Mouse (Mus musculus): ENCODE measurements around the gene Trim34b. TPM values are rescaled to one million over a fixed set of nuclear protein-coding genes. Genes with fewer than 3 reads are reported as not detected.
"Not testable (repeated sequence)": the region's sequence is repeated elsewhere in the genome, so short reads cannot be mapped to it uniquely, and the experiment has no call there.

Gene Trim34b
- polyA plus RNA-seq, 1 experiment: not detected

DNA sequence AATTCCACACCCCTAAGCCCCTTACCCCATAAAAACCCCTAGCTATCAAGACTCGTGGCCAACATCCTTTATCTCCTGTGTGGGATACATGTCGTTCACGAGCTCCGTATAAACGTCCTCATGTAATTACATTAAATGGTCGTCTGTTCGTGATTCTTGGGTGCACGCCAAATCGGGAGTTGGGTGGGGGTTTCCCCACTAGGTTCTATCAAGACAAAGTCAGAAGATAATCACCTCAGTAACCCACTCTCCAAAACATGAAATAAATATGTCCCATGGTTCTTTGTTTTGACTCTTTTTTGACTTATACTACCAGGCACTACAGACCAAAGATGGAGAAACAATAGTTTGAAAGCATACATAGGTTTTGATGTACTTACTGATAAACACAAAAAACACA lies 7.2 kb upstream of the Trim34b start:
- no peak for TF ChIP-seq MYOD1 (IDR thresholded peaks at IDR 0.05; ENCODE audit: control insufficient read depth, insufficient read length, low read depth)
- TF ChIP-seq CTCF (IDR thresholded peaks at IDR 0.05; ENCODE audit: control insufficient read depth, insufficient read depth, insufficient read length): no peak
- no peak for TF ChIP-seq MAX (IDR thresholded peaks at IDR 0.05)
- TF ChIP-seq MYOG (IDR thresholded peaks at IDR 0.05; ENCODE audit: control insufficient read depth, extremely low read depth, insufficient read length): no peak
- no peak for TF ChIP-seq FOSL1 (IDR thresholded peaks at IDR 0.05; ENCODE audit: insufficient read depth, low read length, poor library complexity, severe bottlenecking)
- no peak for TF ChIP-seq USF1 (IDR thresholded peaks at IDR 0.05; ENCODE audit: low read depth)
- H3K4me3 ChIP-seq (ENCODE audit: insufficient read depth, poor library complexity, severe bottlenecking): no peak overlapping the region
- H3K36me3 ChIP-seq (ENCODE audit: control insufficient read depth, insufficient read depth): no peaks in the 10 kb centered on the region
- no peaks in the 10 kb centered on the region for H3K79me3 ChIP-seq (ENCODE audit: low read depth)
- no peak overlapping the region for H3ac ChIP-seq (ENCODE audit: control insufficient read depth, insufficient read length, low read depth)
- H3K27me3 ChIP-seq (ENCODE audit: control insufficient read depth, insufficient read depth, insufficient read length): no peaks in the 10 kb centered on the region
- no peaks in the 10 kb centered on the region for H3K79me2 ChIP-seq (ENCODE audit: control insufficient read depth, insufficient read depth)

DNA sequence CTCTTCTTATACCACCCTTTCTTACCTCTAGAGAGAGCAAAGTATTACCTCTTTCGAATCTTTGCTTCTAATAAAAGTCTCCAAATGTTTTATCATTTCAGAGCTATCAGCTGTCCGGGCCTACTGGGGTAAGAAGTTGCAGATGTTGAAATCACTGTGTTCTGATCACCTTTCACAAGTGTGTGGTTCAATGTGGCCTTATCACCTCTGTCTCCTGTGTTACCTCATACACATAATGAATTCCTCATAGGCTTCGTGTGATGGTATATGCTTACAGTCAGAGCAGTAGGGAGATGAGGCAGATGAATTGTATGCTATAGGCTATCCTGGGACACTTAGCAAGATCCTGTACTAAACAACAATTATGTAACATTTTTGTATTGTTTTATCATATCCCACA lies 6.3 kb downstream of the Trim34b start:
- not testable (repeated sequence) for H3K79me3 ChIP-seq (ENCODE audit: low read depth); H3K79me2 ChIP-seq (ENCODE audit: control insufficient read depth, insufficient read depth); H3K27me3 ChIP-seq (ENCODE audit: control insufficient read depth, insufficient read depth, insufficient read length); H3K36me3 ChIP-seq (ENCODE audit: control insufficient read depth, insufficient read depth); H3K4me3 ChIP-seq (ENCODE audit: insufficient read depth, poor library complexity, severe bottlenecking); H3ac ChIP-seq (ENCODE audit: control insufficient read depth, insufficient read length, low read depth)

DNA sequence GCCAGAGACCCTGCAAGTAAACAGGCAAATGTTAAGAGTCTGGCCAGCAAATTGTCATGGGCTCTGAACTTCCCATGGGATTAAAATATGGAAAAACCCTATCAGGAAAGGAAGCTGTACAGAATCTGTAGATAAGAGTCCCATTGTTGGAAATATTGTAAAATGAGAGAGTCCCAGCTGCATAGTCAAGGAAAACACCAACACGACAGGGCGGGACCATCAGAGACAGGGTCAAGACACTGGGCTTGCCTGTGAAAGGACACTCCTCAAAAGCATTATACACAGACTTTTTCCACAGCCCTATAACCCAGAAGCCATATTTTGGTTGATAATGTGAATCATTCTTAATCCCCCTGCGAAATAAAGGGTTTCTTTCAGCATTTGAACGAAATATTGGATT lies 11.5 kb downstream of the Trim34b start:
- not testable (repeated sequence) for H3K36me3 ChIP-seq (ENCODE audit: control insufficient read depth, insufficient read depth); H3ac ChIP-seq (ENCODE audit: control insufficient read depth, insufficient read length, low read depth); H3K79me2 ChIP-seq (ENCODE audit: control insufficient read depth, insufficient read depth); H3K4me3 ChIP-seq (ENCODE audit: insufficient read depth, poor library complexity, severe bottlenecking); H3K27me3 ChIP-seq (ENCODE audit: control insufficient read depth, insufficient read depth, insufficient read length); H3K79me3 ChIP-seq (ENCODE audit: low read depth)

DNA sequence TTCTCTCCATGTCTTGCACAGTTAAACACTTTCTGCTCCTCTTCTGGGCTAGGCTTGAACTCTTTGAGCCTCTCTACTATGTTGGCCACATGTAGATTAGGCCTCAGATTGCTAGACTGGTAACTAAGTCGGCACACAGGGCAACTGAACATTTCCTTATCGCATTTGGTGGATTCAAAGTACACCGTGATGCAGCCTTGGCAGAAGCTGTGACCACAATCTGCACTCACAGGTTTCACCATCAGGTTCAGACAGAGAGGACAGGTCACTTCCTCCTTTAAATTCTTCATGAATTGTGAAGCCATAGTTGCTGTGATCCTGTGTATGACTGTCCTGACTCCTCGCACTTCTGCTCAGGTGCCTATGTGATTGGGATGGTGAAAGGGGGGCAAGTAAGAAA lies 18.8 kb downstream of the Trim34b start:
- H3K36me3 ChIP-seq (ENCODE audit: control insufficient read depth, insufficient read depth); H3K79me3 ChIP-seq (ENCODE audit: low read depth); H3K27me3 ChIP-seq (ENCODE audit: control insufficient read depth, insufficient read depth, insufficient read length); H3K79me2 ChIP-seq (ENCODE audit: control insufficient read depth, insufficient read depth); H3K4me3 ChIP-seq (ENCODE audit: insufficient read depth, poor library complexity, severe bottlenecking); H3ac ChIP-seq (ENCODE audit: control insufficient read depth, insufficient read length, low read depth): not testable (repeated sequence)

DNA sequence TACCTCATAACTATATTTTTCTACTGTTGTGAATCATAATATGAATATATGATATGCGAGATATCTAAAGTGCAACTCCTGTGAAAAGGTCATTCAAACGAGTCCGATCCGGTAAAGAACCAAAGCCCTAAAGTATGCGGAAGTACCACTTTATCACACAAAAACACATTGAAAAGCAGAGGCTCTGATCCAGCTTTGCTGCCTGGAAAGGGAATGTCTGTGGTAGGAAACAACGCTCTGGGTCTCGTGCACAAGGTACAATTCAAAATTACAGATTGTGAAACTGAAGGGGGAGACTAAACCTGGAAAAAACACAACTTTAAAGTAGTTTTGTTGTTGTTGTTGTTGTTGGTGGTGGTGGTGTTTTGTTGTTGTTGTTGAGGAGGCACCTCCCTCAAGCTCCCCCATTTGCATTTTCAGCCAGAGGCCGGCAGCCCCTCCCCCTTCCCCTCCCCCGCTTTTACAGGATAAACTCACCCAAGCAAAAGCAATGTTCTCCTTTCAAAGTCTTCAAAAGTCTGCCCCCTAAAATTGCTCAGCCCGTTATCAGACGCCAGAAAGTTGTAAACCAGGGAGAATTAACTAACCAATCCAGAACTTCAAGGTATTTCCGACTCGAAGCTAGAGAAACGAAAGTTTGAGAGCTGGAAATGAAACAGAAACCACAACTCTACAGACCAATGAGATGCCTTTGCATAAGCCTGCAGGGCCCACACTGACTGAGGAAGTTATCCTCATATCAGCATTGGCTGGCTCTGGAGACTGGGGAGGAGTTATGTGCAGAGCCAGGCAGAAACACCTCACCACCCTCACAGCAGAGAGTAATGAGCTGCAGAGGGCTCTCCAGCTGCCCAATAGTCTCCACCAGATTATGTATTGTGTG lies 23.7 kb downstream of the Trim34b start, which contains the start of gene Trim12c:
Gene Trim12c, minus strand, starts transcription at position 646 of the 883 bp plus-strand sequence.
- no peaks in the 10 kb centered on the region for H3K27me3 ChIP-seq (ENCODE audit: control insufficient read depth, insufficient read depth, insufficient read length)
- H3K79me2 ChIP-seq (ENCODE audit: control insufficient read depth, insufficient read depth): no peaks in the 10 kb centered on the region
- H3ac ChIP-seq (ENCODE audit: control insufficient read depth, insufficient read length, low read depth): no peak within 1 kb of the TSS
- no peaks in the 10 kb centered on the region for H3K79me3 ChIP-seq (ENCODE audit: low read depth)
- TF ChIP-seq CTCF (IDR thresholded peaks at IDR 0.05; ENCODE audit: control insufficient read depth, insufficient read depth, insufficient read length): no peak
- TF ChIP-seq MYOG (IDR thresholded peaks at IDR 0.05; ENCODE audit: control insufficient read depth, extremely low read depth, insufficient read length): no peak
- TF ChIP-seq MYOD1 (IDR thresholded peaks at IDR 0.05; ENCODE audit: control insufficient read depth, insufficient read length, low read depth): no peak
- TF ChIP-seq MAX (IDR thresholded peaks at IDR 0.05): no peak
- no peak for TF ChIP-seq CEBPB (IDR thresholded peaks at IDR 0.05; ENCODE audit: low read depth)
- H3K4me3 ChIP-seq (ENCODE audit: insufficient read depth, poor library complexity, severe bottlenecking): peak within 1 kb of the TSS; percentile 11
- H3K36me3 ChIP-seq (ENCODE audit: control insufficient read depth, insufficient read depth): no peaks in the 10 kb centered on the region

DNA sequence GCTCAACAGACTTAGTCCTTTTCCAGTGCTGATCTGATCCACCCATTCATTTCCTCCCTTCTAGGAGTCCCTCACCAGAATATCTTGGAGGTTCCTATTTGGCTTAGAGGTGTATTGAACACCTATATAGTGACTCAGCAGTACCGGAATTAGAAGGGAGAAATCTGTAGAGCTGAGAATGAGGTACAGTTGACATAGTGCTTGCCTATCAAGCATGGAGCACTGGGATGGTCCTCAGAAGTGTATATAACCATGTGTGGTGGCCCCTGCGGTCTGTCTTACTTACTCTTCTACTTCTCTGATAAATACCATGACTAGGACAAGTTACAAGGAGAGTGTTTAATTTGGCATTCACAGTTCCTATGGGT lies 24.3 kb downstream of the Trim34b start:
- TF ChIP-seq USF1 (IDR thresholded peaks at IDR 0.05; ENCODE audit: low read depth) (no peak), MYOD1 (IDR thresholded peaks at IDR 0.05; ENCODE audit: control insufficient read depth, insufficient read length, low read depth) (no peak), MAX (IDR thresholded peaks at IDR 0.05) (no peak), MYOG (IDR thresholded peaks at IDR 0.05; ENCODE audit: control insufficient read depth, extremely low read depth, insufficient read length) (no peak), FOSL1 (IDR thresholded peaks at IDR 0.05; ENCODE audit: insufficient read depth, low read length, poor library complexity, severe bottlenecking) (no peak), CTCF (IDR thresholded peaks at IDR 0.05; ENCODE audit: control insufficient read depth, insufficient read depth, insufficient read length) (no peak), CEBPB (IDR thresholded peaks at IDR 0.05; ENCODE audit: low read depth) (no peak)
- no peaks in the 10 kb centered on the region for H3K36me3 ChIP-seq (ENCODE audit: control insufficient read depth, insufficient read depth)
- H3ac ChIP-seq (ENCODE audit: control insufficient read depth, insufficient read length, low read depth): no peak overlapping the region
- no peaks in the 10 kb centered on the region for H3K79me3 ChIP-seq (ENCODE audit: low read depth)
- no peaks in the 10 kb centered on the region for H3K79me2 ChIP-seq (ENCODE audit: control insufficient read depth, insufficient read depth)
- H3K4me3 ChIP-seq (ENCODE audit: insufficient read depth, poor library complexity, severe bottlenecking): no peak overlapping the region
- no peaks in the 10 kb centered on the region for H3K27me3 ChIP-seq (ENCODE audit: control insufficient read depth, insufficient read depth, insufficient read length)

Measured in C2C12 (cell line).